Mouse (Mus musculus) CH12.LX (cell line): ENCODE data around the gene Zmynd10.

Source experiments
- CTCF ChIP-seq, 2 experiments: IDR thresholded peaks in 1 of 2; conservative IDR thresholded peaks in 1 of 2; 2 replicates each; pipeline ENCODE4 v1.5.1; 2011 to 2012; ENCODE audit warnings: low read depth in 2 of 2, low read length in 2 of 2, improper control_type of control experiment in 1 of 2, inconsistent platforms in 1 of 2, mild to moderate bottlenecking in 1 of 2, moderate library complexity in 1 of 2
- E2F4 ChIP-seq: IDR thresholded peaks from 2 replicates; pipeline ENCODE4 v1.6.1; 2011; ENCODE audit warnings: low read depth, low read length, improper control_type of control experiment; ENCODE audit not compliant: insufficient replicate concordance
- EP300 ChIP-seq: IDR thresholded peaks from 2 replicates; pipeline ENCODE4 v1.6.1; 2011; ENCODE audit warnings: low read length, improper control_type of control experiment
- GABPA ChIP-seq: IDR thresholded peaks from 2 replicates; pipeline ENCODE4 v1.6.1; 2012; ENCODE audit warnings: low read depth, low read length, improper control_type of control experiment, inconsistent platforms; ENCODE audit not compliant: insufficient replicate concordance
- HCFC1 ChIP-seq: IDR thresholded peaks from 2 replicates; pipeline ENCODE4 v1.6.1; 2012; ENCODE audit warnings: low read depth, mild to moderate bottlenecking, inconsistent platforms, low read length, improper control_type of control experiment
- MAZ ChIP-seq: IDR thresholded peaks from 2 replicates; pipeline ENCODE4 v1.6.1; 2012; ENCODE audit warnings: low read depth, mild to moderate bottlenecking, inconsistent platforms, low read length, improper control_type of control experiment, moderate library complexity
- MEF2A ChIP-seq: IDR thresholded peaks from 2 replicates; pipeline ENCODE4 v1.6.1; 2014; ENCODE audit warnings: low read depth, mild to moderate bottlenecking, inconsistent platforms, low read length, improper control_type of control experiment, borderline replicate concordance
- POLR2A ChIP-seq: IDR thresholded peaks from 2 replicates; pipeline ENCODE4 v1.6.1; 2011; ENCODE audit warnings: low read depth, mild to moderate bottlenecking, improper control_type of control experiment, low read length
- SIN3A ChIP-seq: IDR thresholded peaks from 2 replicates; pipeline ENCODE4 v1.6.1; 2012; ENCODE audit warnings: low read length, improper control_type of control experiment, inconsistent platforms
- UBTF ChIP-seq: IDR thresholded peaks from 2 replicates; pipeline ENCODE4 v1.6.1; 2012; ENCODE audit warnings: low read depth, mild to moderate bottlenecking, inconsistent platforms, low read length, improper control_type of control experiment, moderate library complexity
- USF2 ChIP-seq: conservative IDR thresholded peaks from 2 replicates; pipeline ENCODE4 v1.6.1; 2011; ENCODE audit warnings: low read depth, low read length, improper control_type of control experiment
- ZKSCAN1 ChIP-seq: IDR thresholded peaks from 2 replicates; pipeline ENCODE4 v1.6.1; 2012; ENCODE audit warnings: low read depth, inconsistent platforms, low read length, improper control_type of control experiment, borderline replicate concordance
- ZNF384 ChIP-seq: IDR thresholded peaks from 2 replicates; pipeline ENCODE4 v1.6.1; 2012; ENCODE audit warnings: low read depth, low read length, improper control_type of control experiment, inconsistent platforms

DNA sequence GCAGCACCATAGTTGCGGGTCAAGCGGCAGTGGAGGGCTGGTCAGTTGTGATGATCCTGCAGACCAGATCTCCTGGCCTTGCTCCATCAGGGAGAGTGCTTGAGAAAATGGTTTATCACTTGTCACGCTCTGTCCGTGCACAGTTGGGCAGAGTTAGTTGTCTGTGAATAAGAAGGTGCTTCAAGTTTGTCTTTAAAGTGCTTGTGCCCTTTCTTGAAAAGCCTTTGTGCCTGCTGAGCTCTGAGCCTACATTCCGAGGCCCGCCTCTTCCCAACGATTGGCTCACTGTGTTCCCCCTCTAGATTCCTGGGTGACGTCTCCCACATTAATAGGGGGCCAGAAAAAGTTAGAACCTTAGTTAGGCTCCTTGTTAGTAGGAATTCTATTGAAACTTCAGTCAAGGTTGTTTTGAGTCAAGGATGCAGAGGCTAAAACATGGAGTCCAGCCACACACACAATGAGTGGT lies 4.8 kb downstream of the Zmynd10 start:
- no peak for TF ChIP-seq MEF2A
- no peak for TF ChIP-seq HCFC1
- TF ChIP-seq CTCF (conservative IDR thresholded peaks at IDR 0.05 in 1 of 2, IDR thresholded peaks at IDR 0.05 in 1 of 2; ENCODE audit: low read depth in 2 of 2, low read length in 2 of 2), result no peak
- no peak for TF ChIP-seq USF2
- no peak for TF ChIP-seq GABPA
- TF ChIP-seq POLR2A, result no peak
- TF ChIP-seq EP300, result no peak
- TF ChIP-seq MAZ, result no peak
- no peak for TF ChIP-seq E2F4
- TF ChIP-seq ZKSCAN1, result no peak
- no peak for TF ChIP-seq ZNF384
- no peak for TF ChIP-seq UBTF
- no peak for TF ChIP-seq SIN3A
